Comparison of ENCODE assay signal across 9 mouse cellular contexts in the genomic region with DNA sequence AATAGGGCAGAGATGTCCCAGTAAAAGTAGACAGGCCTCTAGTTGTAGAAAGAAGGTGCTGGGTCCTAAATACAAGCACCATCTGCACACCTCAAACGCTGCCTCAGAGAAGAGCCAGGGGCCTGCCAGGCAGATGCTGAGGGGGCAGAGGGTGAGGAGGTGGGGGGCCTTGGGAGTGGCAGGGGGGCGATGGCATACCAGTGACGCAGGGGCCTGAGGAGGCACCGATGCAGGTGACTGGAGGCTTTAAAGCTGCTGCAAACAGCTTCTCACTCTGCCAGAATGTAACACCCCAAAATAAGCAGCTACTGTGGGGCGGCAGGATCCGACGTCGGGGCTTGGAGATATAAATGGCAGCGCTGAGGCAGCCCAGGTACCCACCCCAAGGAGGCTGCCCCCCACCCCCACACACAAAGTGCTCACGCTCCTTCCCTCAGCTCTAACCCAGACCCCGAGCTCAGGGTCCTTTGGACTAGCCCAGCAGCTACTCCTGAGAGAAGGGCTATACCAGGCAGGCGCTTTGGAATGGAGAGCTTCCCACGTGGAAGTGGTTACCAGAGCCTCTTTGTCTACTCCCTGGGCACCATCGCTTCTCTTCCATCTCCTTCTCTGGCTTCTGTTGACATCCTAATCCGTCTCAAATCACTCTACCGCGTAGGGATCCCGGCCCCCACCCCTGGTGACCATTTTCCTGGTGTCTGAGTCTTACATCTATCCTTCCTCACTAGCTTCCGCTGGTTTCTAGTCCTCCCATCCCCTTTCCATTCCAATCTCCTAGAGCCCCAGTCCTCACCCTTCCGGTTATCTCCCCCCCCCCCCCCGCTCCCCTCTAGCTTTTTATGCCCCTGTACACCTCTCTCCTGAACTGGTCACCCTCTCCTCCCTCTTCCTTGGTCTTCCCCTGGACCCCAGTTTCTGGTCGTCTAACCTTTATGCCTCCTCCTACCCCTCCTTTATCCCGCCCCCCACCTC. TPM values are rescaled to one million over a fixed set of nuclear protein-coding genes. Genes with fewer than 3 reads are reported as not detected.
DNase-seq lines count a peak whose midpoint lies in the region; ATAC-seq and TF ChIP-seq lines count a peak whose summit lies in the region.
"Had no signal": no experiment of that assay in that cellular context is flagged by ENCODE, and none has a peak within 500 bp of the region (broad histone marks: within the 10 kb centered on the region; RNA-seq: fewer than 3 reads in every experiment).

No protein-coding gene starts in this region.

- ATAC-seq in embryonic facial prominence, embryonic 15.5 days (ENCODE audit: insufficient number of reproducible peaks, low FRiP score, low TSS enrichment, low read depth) = no peak
- no peak for ATAC-seq in hindbrain, embryonic 15.5 days (ENCODE audit: low FRiP score, low read depth)
- ATAC-seq in megakaryocyte-erythroid progenitor cell, adult 5-6 weeks (replicated peaks; ENCODE audit: low FRiP score, low TSS enrichment, poor library complexity, severe bottlenecking) = no peak

- DNase-seq in layer of hippocampus, adult 2 months (ENCODE audit: low spot score in 2 of 2) = peak in 1 of 2 experiments; percentile 11
- DNase-seq in layer of hippocampus, adult 9-10 months (ENCODE audit: low spot score) = no peak
- DNase-seq in neural tube, embryonic 10.5 days (ENCODE audit: extremely low spot score, low spot score) = peak; percentile 33
- no peak for DNase-seq in cerebellum, adult 2 months
- DNase-seq: kidney, adult 2 months had no signal

- WGBS in embryonic facial prominence, embryonic 15.5 days = 13% methylated on average over 21 of the region's 23 CpGs
- WGBS in hindbrain, embryonic 15.5 days = 11% methylated on average over 22 of the region's 23 CpGs
- 18% methylated on average over 23 of the region's 23 CpGs for WGBS in cerebellum, adult 2 months

- peaks cover 48% of the 10 kb centered on the region for H3K4me1 ChIP-seq in embryonic facial prominence, embryonic 15.5 days
- H3K4me1 ChIP-seq in hindbrain, embryonic 15.5 days (replicated peaks) = peaks cover 44% of the 10 kb centered on the region
- H3K4me1 ChIP-seq in cerebellum, adult 2 months (ENCODE audit: control insufficient read depth, insufficient read depth, low read length) = no peaks in the 10 kb centered on the region

- TF ChIP-seq POLR2A in cerebellum, adult 2 months (IDR thresholded peaks at IDR 0.05; ENCODE audit: borderline replicate concordance, insufficient read depth, low read length) = no peak

- no peak overlapping the region for H3K9ac ChIP-seq in embryonic facial prominence, embryonic 15.5 days
- 0 out of 2 replicates have a peak overlapping the region, but pooled peaks have one; percentile 4 for H3K9ac ChIP-seq in hindbrain, embryonic 15.5 days
- H3K9ac ChIP-seq: liver, embryonic 15.5 days had no signal

- peaks cover 85% of the 10 kb centered on the region for H3K27me3 ChIP-seq in embryonic facial prominence, embryonic 15.5 days
- peaks cover 68% of the 10 kb centered on the region for H3K27me3 ChIP-seq in hindbrain, embryonic 15.5 days
- H3K27me3 ChIP-seq in cerebellum, adult 2 months (ENCODE audit: control insufficient read depth, insufficient read depth, low read length) = peaks cover 7% of the 10 kb centered on the region

- H3K4me3 ChIP-seq in layer of hippocampus, adult 2 months = peak overlapping the region; percentile 87
- peak overlapping the region; percentile 60; the same call in 1 of the 2 replicates for H3K4me3 ChIP-seq in embryonic facial prominence, embryonic 15.5 days (replicated peaks)
- peak overlapping the region; percentile 81 for H3K4me3 ChIP-seq in hindbrain, embryonic 15.5 days
- no peak overlapping the region for H3K4me3 ChIP-seq in cerebellum, adult 2 months (replicated peaks; ENCODE audit: insufficient read depth, low read depth, low read length)

- H3K4me2 ChIP-seq in embryonic facial prominence, embryonic 15.5 days (replicated peaks) = peak overlapping the region; percentile 80
- peak overlapping the region; percentile 84 for H3K4me2 ChIP-seq in hindbrain, embryonic 15.5 days

- TF ChIP-seq CTCF in layer of hippocampus, adult 2 months (conservative IDR thresholded peaks at IDR 0.05) = no peak
- TF ChIP-seq CTCF in cerebellum, adult 2 months (IDR thresholded peaks at IDR 0.05; ENCODE audit: borderline replicate concordance, insufficient read depth, low read depth, low read length) = no peak

- H3K9me3 ChIP-seq in embryonic facial prominence, embryonic 15.5 days (replicated peaks) = no peaks in the 10 kb centered on the region
- H3K9me3 ChIP-seq in hindbrain, embryonic 15.5 days = no peaks in the 10 kb centered on the region
- H3K9me3 ChIP-seq: liver, embryonic 15.5 days had no signal

- H3K36me3 ChIP-seq in embryonic facial prominence, embryonic 15.5 days = no peaks in the 10 kb centered on the region
- no peaks in the 10 kb centered on the region for H3K36me3 ChIP-seq in hindbrain, embryonic 15.5 days
- H3K36me3 ChIP-seq: liver, embryonic 15.5 days had no signal

- H3K27ac ChIP-seq in layer of hippocampus, adult 2 months = peak overlapping the region; percentile 95
- no peak overlapping the region for H3K27ac ChIP-seq in embryonic facial prominence, embryonic 15.5 days (replicated peaks)
- H3K27ac ChIP-seq in hindbrain, embryonic 15.5 days (replicated peaks) = no peak overlapping the region
- H3K27ac ChIP-seq in cerebellum, adult 2 months (ENCODE audit: insufficient read depth, low read length) = no peak overlapping the region
- H3K27ac ChIP-seq: liver, embryonic 15.5 days had no signal

RNA-seq across cellular contexts. Expression of gene Rtn4rl2, which starts 1.1 kb away (rescaled TPM):
- total RNA-seq in layer of hippocampus, adult 2 months (2021) = 10 to 100 TPM; 85.9 to 88.8 TPM
- 1.1 and 2.0 TPM in 2 replicates for polyA plus RNA-seq in embryonic facial prominence, embryonic 15.5 days (2015; fragmentation: Nextera tagmentation; extraction: Ambion mirVana)
- 5.0 and 6.2 TPM in 2 replicates for polyA plus RNA-seq in hindbrain, embryonic 15.5 days (2015; fragmentation: Nextera tagmentation; extraction: Ambion mirVana)
- total RNA-seq in megakaryocyte-erythroid progenitor cell, adult 5-6 weeks (2014; fragmentation: Nextera tagmentation) = not detected in 2 replicates
- not detected in 2 replicates for total RNA-seq in megakaryocyte-erythroid progenitor cell, adult 5-6 weeks (2017)
- 1.2 and 1.7 TPM in 2 replicates for polyA plus RNA-seq in cerebellum, adult 2 months (2012; rRNA removed)

RNA-seq across cellular contexts. Expression of gene Slc43a1, which starts 46.7 kb away (rescaled TPM):
- total RNA-seq in layer of hippocampus, adult 2 months (2021) = under 1 TPM; 0.27 to 0.79 TPM
- 13.7 and 15.8 TPM in 2 replicates for polyA plus RNA-seq in embryonic facial prominence, embryonic 15.5 days (2015; fragmentation: Nextera tagmentation; extraction: Ambion mirVana)
- polyA plus RNA-seq in hindbrain, embryonic 15.5 days (2015; fragmentation: Nextera tagmentation; extraction: Ambion mirVana) = 2.3 and 2.4 TPM in 2 replicates
- 96.3 and 117 TPM in 2 replicates for total RNA-seq in megakaryocyte-erythroid progenitor cell, adult 5-6 weeks (2014; fragmentation: Nextera tagmentation)
- 40.1 and 70.3 TPM in 2 replicates for total RNA-seq in megakaryocyte-erythroid progenitor cell, adult 5-6 weeks (2017)
- 0.25 and 0.43 TPM in 2 replicates for polyA plus RNA-seq in cerebellum, adult 2 months (2012; rRNA removed)

RNA-seq across cellular contexts. Expression of gene Slc43a3, which starts 51.0 kb away (rescaled TPM):
- total RNA-seq in layer of hippocampus, adult 2 months (2021) = under 1 TPM; 0.61 to 0.84 TPM
- polyA plus RNA-seq in embryonic facial prominence, embryonic 15.5 days (2015; fragmentation: Nextera tagmentation; extraction: Ambion mirVana) = 31.3 and 31.7 TPM in 2 replicates
- 5.2 and 5.3 TPM in 2 replicates for polyA plus RNA-seq in hindbrain, embryonic 15.5 days (2015; fragmentation: Nextera tagmentation; extraction: Ambion mirVana)
- 118 and 137 TPM in 2 replicates for total RNA-seq in megakaryocyte-erythroid progenitor cell, adult 5-6 weeks (2014; fragmentation: Nextera tagmentation)
- 65.3 and 108 TPM in 2 replicates for total RNA-seq in megakaryocyte-erythroid progenitor cell, adult 5-6 weeks (2017)
- 0.82 and 1.3 TPM in 2 replicates for polyA plus RNA-seq in cerebellum, adult 2 months (2012; rRNA removed)

RNA-seq across cellular contexts. Expression of gene Timm10, which starts 58.6 kb away (rescaled TPM):
- 10 to 100 TPM; 48.7 to 57.5 TPM for total RNA-seq in layer of hippocampus, adult 2 months (2021)
- 45.7 and 49.7 TPM in 2 replicates for polyA plus RNA-seq in embryonic facial prominence, embryonic 15.5 days (2015; fragmentation: Nextera tagmentation; extraction: Ambion mirVana)
- polyA plus RNA-seq in hindbrain, embryonic 15.5 days (2015; fragmentation: Nextera tagmentation; extraction: Ambion mirVana) = 73.4 and 75.2 TPM in 2 replicates
- total RNA-seq in megakaryocyte-erythroid progenitor cell, adult 5-6 weeks (2014; fragmentation: Nextera tagmentation) = 91.6 and 94.6 TPM in 2 replicates
- total RNA-seq in megakaryocyte-erythroid progenitor cell, adult 5-6 weeks (2017) = 48.9 and 88.0 TPM in 2 replicates
- polyA plus RNA-seq in cerebellum, adult 2 months (2012; rRNA removed) = 83.3 and 88.4 TPM in 2 replicates
